Mouse (Mus musculus) forebrain, embryonic 12.5 days (tissue): Measurements from ENCODE around the gene Nr1h2. TPM values are rescaled to one million over a fixed set of nuclear protein-coding genes. Genes with fewer than 3 reads are reported as not detected.

Experiments
- ATAC-seq: fragments of 200-750 bp; cut with Nextera tagmentation; 2 replicates; pipeline ENCODE4 v1.8.0; 2017; ENCODE audit warnings: moderate TSS enrichment; ENCODE audit not compliant: low FRiP score
- H3K27ac ChIP-seq: fragments of 300-500 bp; sonication (generic); 2 replicates; pipeline ENCODE4 v1.5.1; 2016; ENCODE audit warnings: mild to moderate bottlenecking
- H3K27me3 ChIP-seq: fragments of 300-500 bp; sonication (generic); 2 replicates; pipeline ENCODE4 v1.6.1; 2016; ENCODE audit warnings: mild to moderate bottlenecking
- H3K36me3 ChIP-seq: fragments of 300-500 bp; sonication (generic); replicated peaks from 2 replicates; pipeline ENCODE4 v1.6.1; 2016; ENCODE audit warnings: mild to moderate bottlenecking
- H3K4me1 ChIP-seq: fragments of 300-500 bp; sonication (generic); 2 replicates; pipeline ENCODE4 v1.6.1; 2016
- H3K4me2 ChIP-seq: fragments of 300-500 bp; sonication (generic); 2 replicates; pipeline ENCODE4 v1.6.1; 2016; ENCODE audit warnings: mild to moderate bottlenecking, moderate library complexity
- H3K4me3 ChIP-seq: fragments of 300-500 bp; sonication (generic); replicated peaks from 2 replicates; pipeline ENCODE4 v1.5.1; 2016; ENCODE audit warnings: mild to moderate bottlenecking
- H3K9ac ChIP-seq: fragments of 300-500 bp; sonication (generic); 2 replicates; pipeline ENCODE4 v1.6.1; 2016; ENCODE audit warnings: mild to moderate bottlenecking
- H3K9me3 ChIP-seq: fragments of 300-500 bp; sonication (generic); 2 replicates; pipeline ENCODE4 v1.6.1; 2016
- WGBS: fragments of 180-500 bp; shearing (Covaris S2); methylation state at CpG from one replicate; pipeline ENCODE4 v1.1.7; 2016; 5-methylcytosine and 5-hydroxymethylcytosine counted together
- polyA plus RNA-seq: library from polyadenylated mRNA; unstranded; fragments of >200 nt; fragmentation: Nextera tagmentation; extraction: Ambion mirVana; gene quantifications from 2 replicates; pipeline ENCODE4 v1.2.1, GENCODE M21; 2016

The Nr1h2 gene
- polyA plus RNA-seq, 1 experiment from 2014 or later, result 72.7 TPM

- H3K4me1 ChIP-seq, result peaks cover 13% of the 10 kb centered on the region
- H3K36me3 ChIP-seq, result no peaks in the 10 kb centered on the region
- H3K4me2 ChIP-seq, result no peak overlapping the region
- H3K9ac ChIP-seq, result no peak overlapping the region
- ATAC-seq, result no peak
- no peak overlapping the region for H3K27ac ChIP-seq
- WGBS, result 94% methylated on average over 1 of the region's 1 CpGs
- H3K9me3 ChIP-seq, result 0 out of 2 replicates have a peak, but pooled peaks cover 6% of the 10 kb centered on the region
- H3K4me3 ChIP-seq, result no peak overlapping the region
- peaks cover 40% of the 10 kb centered on the region for H3K27me3 ChIP-seq
These were observed 29.4 kb upstream of the Nr1h2 start for GRCm38 (mm10) chr7:44583146-44583545.

GRCm38 (mm10) chr7:44582709-44583108 is 29.0 kb upstream of the Nr1h2 start:
- Histone ChIP-seq H3K4me1 (peaks cover 8% of the 10 kb centered on the region), H3K36me3 (no peaks in the 10 kb centered on the region), H3K9me3 (0 out of 2 replicates have a peak, but pooled peaks cover 6% of the 10 kb centered on the region), H3K4me3 (no peak overlapping the region), H3K4me2 (no peak overlapping the region), H3K9ac (no peak overlapping the region), H3K27me3 (peaks cover 35% of the 10 kb centered on the region), H3K27ac (no peak overlapping the region)
- no peak for ATAC-seq
- WGBS, result 88% methylated on average over 5 of the region's 5 CpGs

GRCm38 (mm10) chr7:44581637-44582036 is 27.9 kb upstream of the Nr1h2 start:
- H3K27me3 ChIP-seq, result peaks cover 27% of the 10 kb centered on the region
- no peak overlapping the region for H3K4me2 ChIP-seq
- H3K4me1 ChIP-seq, result no peaks in the 10 kb centered on the region
- H3K4me3 ChIP-seq, result no peak overlapping the region
- no peaks in the 10 kb centered on the region for H3K36me3 ChIP-seq
- H3K27ac ChIP-seq, result no peak overlapping the region
- H3K9me3 ChIP-seq, result 0 out of 2 replicates have a peak, but pooled peaks cover 6% of the 10 kb centered on the region
- ATAC-seq, result no peak
- 76% methylated on average over 6 of the region's 6 CpGs for WGBS
- no peak overlapping the region for H3K9ac ChIP-seq

DNA sequence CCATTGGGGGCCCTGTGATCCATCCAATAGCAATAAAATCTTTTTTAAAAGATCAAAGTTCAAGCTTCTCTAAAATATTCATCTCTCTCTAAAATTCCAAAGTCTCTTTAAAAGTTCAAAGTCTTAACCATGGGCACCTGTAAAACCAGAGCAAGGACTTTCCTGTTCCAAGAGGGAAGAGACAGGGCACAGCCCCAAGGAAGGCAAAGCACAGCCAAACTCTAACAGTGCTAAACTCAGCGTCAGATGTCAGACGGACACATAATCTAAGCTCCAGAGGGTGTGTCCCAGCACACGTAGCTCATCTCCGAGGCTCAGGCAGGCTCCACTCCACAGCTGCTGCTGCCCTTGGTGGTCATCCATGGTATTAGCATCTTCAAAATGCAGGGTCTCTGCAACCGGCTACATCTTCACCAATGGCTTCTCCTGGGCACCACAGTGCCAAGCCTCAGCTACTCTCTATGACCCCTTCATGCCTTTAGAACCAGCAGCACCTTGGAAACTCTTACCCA is 22.6 kb upstream of the Nr1h2 start:
- H3K4me3 ChIP-seq, result no peak overlapping the region
- H3K27me3 ChIP-seq, result 0 out of 2 replicates have a peak, but pooled peaks cover 10% of the 10 kb centered on the region
- no peak overlapping the region for H3K4me2 ChIP-seq
- H3K36me3 ChIP-seq, result no peaks in the 10 kb centered on the region
- 0 out of 2 replicates have a peak, but pooled peaks cover 5% of the 10 kb centered on the region for H3K4me1 ChIP-seq
- 59% methylated on average over 5 of the region's 5 CpGs for WGBS
- no peak overlapping the region for H3K9ac ChIP-seq
- 0 out of 2 replicates have a peak, but pooled peaks cover 6% of the 10 kb centered on the region for H3K9me3 ChIP-seq
- no peak for ATAC-seq
- no peak overlapping the region for H3K27ac ChIP-seq

- Histone ChIP-seq H3K9ac (no peak overlapping the region), H3K27ac (no peak overlapping the region), H3K4me2 (no peak overlapping the region), H3K9me3 (no peaks in the 10 kb centered on the region), H3K4me3 (no peak overlapping the region), H3K4me1 (0 out of 2 replicates have a peak, but pooled peaks cover 5% of the 10 kb centered on the region), H3K36me3 (no peaks in the 10 kb centered on the region), H3K27me3 (0 out of 2 replicates have a peak, but pooled peaks cover 4% of the 10 kb centered on the region)
- 82% methylated on average over 5 of the region's 5 CpGs for WGBS
- ATAC-seq, result no peak
These were observed 19.3 kb upstream of the Nr1h2 start for GRCm38 (mm10) chr7:44572956-44573484.

GRCm38 (mm10) chr7:44572213-44572701 is 18.5 kb upstream of the Nr1h2 start, which contains the start of gene Napsa:
Napsa (plus strand) TSS chr7:44572380.
- H3K36me3 ChIP-seq, result no peaks in the 10 kb centered on the region
- 27% methylated on average over 7 of the region's 7 CpGs for WGBS

DNA sequence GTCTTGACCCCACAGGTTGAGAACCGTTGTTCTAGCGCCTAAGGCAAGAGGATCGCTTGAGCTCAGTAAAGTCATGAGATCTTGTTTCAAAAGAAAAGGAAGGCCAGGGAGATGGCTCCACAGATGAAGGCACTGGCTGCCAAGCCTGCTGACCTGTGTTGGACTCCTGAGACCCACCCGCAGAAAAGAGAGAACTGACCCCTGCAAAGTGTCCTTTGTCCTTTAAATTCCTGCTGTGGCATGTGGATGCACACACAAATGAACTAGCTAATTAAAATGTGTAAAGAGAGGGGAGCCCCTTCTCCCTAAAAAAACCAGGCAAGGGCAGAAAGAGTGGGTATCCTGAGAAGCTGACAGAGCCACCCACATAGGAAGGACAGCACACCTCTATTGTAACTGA is 18.1 kb upstream of the Nr1h2 start:
- no peak overlapping the region for H3K27ac ChIP-seq
- no peaks in the 10 kb centered on the region for H3K36me3 ChIP-seq
- 0 out of 2 replicates have a peak, but pooled peaks cover 8% of the 10 kb centered on the region for H3K27me3 ChIP-seq
- no peak overlapping the region for H3K9ac ChIP-seq
- no peaks in the 10 kb centered on the region for H3K9me3 ChIP-seq
- no peak overlapping the region for H3K4me3 ChIP-seq
- no peak overlapping the region for H3K4me2 ChIP-seq
- 33% methylated on average over 4 of the region's 4 CpGs for WGBS
- H3K4me1 ChIP-seq, result 0 out of 2 replicates have a peak, but pooled peaks cover 5% of the 10 kb centered on the region
- no peak for ATAC-seq

More at GRCm38 (mm10) chr7:44572213-44572701, 18.5 kb upstream of the Nr1h2 start, which contains the start of gene Napsa:
- ATAC-seq, result no peak
- H3K9me3 ChIP-seq, result no peaks in the 10 kb centered on the region
- H3K4me1 ChIP-seq, result 0 out of 2 replicates have a peak, but pooled peaks cover 5% of the 10 kb centered on the region
- H3K9ac ChIP-seq, result no peak within 1 kb of the TSS
- no peak within 1 kb of the TSS for H3K4me3 ChIP-seq
- 0 out of 2 replicates have a peak, but pooled peaks cover 8% of the 10 kb centered on the region for H3K27me3 ChIP-seq
- no peak within 1 kb of the TSS for H3K4me2 ChIP-seq
- H3K27ac ChIP-seq, result no peak within 1 kb of the TSS

GRCm38 (mm10) chr7:44570989-44571388 is 17.2 kb upstream of the Nr1h2 start:
- no peaks in the 10 kb centered on the region for H3K36me3 ChIP-seq
- 0 out of 2 replicates have a peak, but pooled peaks cover 5% of the 10 kb centered on the region for H3K4me1 ChIP-seq
- peaks cover 4% of the 10 kb centered on the region; the same call in 1 of the 2 replicates for H3K27me3 ChIP-seq
- WGBS, result 87% methylated on average over 6 of the region's 6 CpGs
- H3K27ac ChIP-seq, result no peak overlapping the region
- H3K4me2 ChIP-seq, result no peak overlapping the region
- ATAC-seq, result no peak
- no peak overlapping the region for H3K4me3 ChIP-seq
- no peak overlapping the region for H3K9ac ChIP-seq
- H3K9me3 ChIP-seq, result no peaks in the 10 kb centered on the region

DNA sequence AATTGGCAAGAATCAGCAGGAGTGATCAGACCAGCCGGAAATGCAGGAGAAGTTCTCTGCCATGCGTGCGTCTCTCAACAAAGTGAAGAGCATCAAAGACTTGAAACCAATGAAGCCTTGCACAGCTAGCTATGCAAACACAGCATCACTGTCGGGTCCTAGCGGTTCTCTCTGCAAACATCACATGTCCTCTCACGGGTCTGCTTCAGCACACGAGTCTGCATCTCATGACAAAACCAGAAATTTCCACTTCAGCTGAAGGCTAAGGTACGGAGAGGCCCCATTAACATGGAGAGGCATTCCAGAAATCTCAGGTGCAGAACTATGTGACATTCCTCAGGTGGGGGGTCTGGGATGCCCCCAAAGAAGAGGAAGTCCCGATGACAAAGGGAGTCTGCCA is 15.1 kb upstream of the Nr1h2 start:
- Histone ChIP-seq H3K27me3 (peaks cover 13% of the 10 kb centered on the region; the same call in 1 of the 2 replicates), H3K9me3 (no peaks in the 10 kb centered on the region), H3K9ac (no peak overlapping the region), H3K36me3 (no peaks in the 10 kb centered on the region), H3K4me3 (no peak overlapping the region), H3K4me1 (0 out of 2 replicates have a peak, but pooled peaks cover 5% of the 10 kb centered on the region), H3K27ac (no peak overlapping the region), H3K4me2 (no peak overlapping the region)
- ATAC-seq, result no peak
- whole genome bisulfite sequencing, result 81% methylated on average over 9 of the region's 9 CpGs

DNA sequence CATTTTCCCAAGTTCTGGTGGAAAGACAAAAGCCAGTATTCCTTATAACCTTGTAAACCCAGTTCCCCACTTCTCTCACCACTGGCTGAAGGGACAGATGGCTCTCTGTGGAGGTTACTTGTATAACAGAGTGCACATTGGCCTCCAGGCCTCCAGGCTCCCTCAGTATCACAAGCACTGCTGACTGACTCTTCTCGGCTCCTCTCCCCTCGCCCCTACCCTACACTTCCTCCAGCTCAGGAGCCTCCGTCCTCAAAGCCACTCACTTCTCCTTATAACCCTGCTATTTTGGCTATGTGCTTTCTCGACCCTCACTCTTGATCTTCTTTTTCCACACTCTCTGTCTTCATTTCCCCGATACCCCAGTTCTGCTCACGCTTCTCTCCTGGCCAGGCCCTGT is 11.7 kb upstream of the Nr1h2 start:
- no peak overlapping the region for H3K9ac ChIP-seq
- no peak for ATAC-seq
- H3K27ac ChIP-seq, result no peak overlapping the region
- H3K4me1 ChIP-seq, result no peaks in the 10 kb centered on the region
- 74% methylated on average over 6 of the region's 6 CpGs for WGBS
- no peaks in the 10 kb centered on the region for H3K36me3 ChIP-seq
- H3K4me2 ChIP-seq, result no peak overlapping the region
- H3K27me3 ChIP-seq, result peaks cover 14% of the 10 kb centered on the region; the same call in 1 of the 2 replicates
- no peak overlapping the region for H3K4me3 ChIP-seq
- H3K9me3 ChIP-seq, result no peaks in the 10 kb centered on the region

DNA sequence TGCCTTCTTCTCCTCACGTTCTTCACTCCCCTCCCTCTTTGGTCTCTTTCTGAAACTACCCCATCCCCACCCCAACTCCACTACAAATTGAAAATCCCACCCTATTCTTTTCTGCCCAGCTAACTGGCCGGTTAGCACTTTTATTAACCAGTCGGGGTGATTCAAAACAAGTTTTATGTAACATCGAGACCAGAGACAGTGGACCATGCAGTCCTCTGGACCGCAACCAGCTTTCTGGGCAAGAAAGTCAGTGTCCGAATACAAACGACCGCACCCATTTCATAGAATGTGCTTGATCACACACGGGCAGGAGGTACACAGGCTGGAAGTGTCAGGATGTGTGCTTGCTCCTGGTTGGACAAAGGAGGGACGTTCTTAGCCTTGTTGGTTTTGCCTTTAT is 10.7 kb upstream of the Nr1h2 start:
- H3K36me3 ChIP-seq, result no peaks in the 10 kb centered on the region
- H3K9me3 ChIP-seq, result no peaks in the 10 kb centered on the region
- H3K4me3 ChIP-seq, result no peak overlapping the region
- no peaks in the 10 kb centered on the region for H3K4me1 ChIP-seq
- H3K27ac ChIP-seq, result no peak overlapping the region
- ATAC-seq, result no peak
- whole genome bisulfite sequencing, result 87% methylated on average over 10 of the region's 10 CpGs
- no peak overlapping the region for H3K9ac ChIP-seq
- peaks cover 17% of the 10 kb centered on the region; the same call in 1 of the 2 replicates for H3K27me3 ChIP-seq
- H3K4me2 ChIP-seq, result no peak overlapping the region

DNA sequence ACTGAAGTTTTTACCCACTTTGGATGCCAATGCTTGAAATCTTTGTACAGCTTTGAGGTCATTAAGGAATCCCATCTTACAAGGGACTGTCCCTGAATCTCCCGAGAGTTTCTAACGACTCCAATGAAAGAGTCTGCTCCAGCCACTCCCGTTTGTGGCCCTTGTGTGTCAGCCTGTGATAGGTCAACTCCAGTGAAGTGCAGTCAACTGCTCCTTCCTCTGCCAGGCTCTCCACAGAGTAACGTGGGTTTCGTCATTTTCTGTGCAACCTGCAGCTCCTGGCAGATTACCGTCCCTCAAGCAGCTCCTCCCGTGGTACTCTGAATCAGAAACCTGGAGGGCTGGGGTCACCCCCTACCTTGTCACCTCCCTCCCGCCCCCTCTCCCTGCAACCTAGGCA is 9.5 kb upstream of the Nr1h2 start:
- H3K4me2 ChIP-seq, result no peak overlapping the region
- H3K27ac ChIP-seq, result no peak overlapping the region
- peaks cover 17% of the 10 kb centered on the region; the same call in 1 of the 2 replicates for H3K27me3 ChIP-seq
- H3K9ac ChIP-seq, result no peak overlapping the region
- H3K36me3 ChIP-seq, result no peaks in the 10 kb centered on the region
- H3K4me3 ChIP-seq, result no peak overlapping the region
- H3K9me3 ChIP-seq, result no peaks in the 10 kb centered on the region
- WGBS, result 50% methylated on average over 8 of the region's 8 CpGs
- H3K4me1 ChIP-seq, result no peaks in the 10 kb centered on the region
- no peak for ATAC-seq
